Mouse (Mus musculus): Measurements from ENCODE around the gene Tspo2. TPM values are rescaled to one million over a fixed set of nuclear protein-coding genes. Genes with fewer than 3 reads are reported as not detected.
"Not testable (repeated sequence)": the region's sequence is repeated elsewhere in the genome, so short reads cannot be mapped to it uniquely, and the experiment has no call there.

The Tspo2 gene
- polyA plus RNA-seq (2016; fragmentation: Nextera tagmentation; extraction: Ambion mirVana) = 1.9 and 2.5 TPM in 2 replicates

- Histone ChIP-seq H3K4me3 (no peak within 1 kb of the TSS), H3K4me1 (peaks cover 4% of the 10 kb centered on the region; the same call in 1 of the 2 replicates), H3K9me3 (replicated peaks) (no peaks in the 10 kb centered on the region), H3K27ac (no peak within 1 kb of the TSS), H3K36me3 (no peaks in the 10 kb centered on the region), H3K4me2 (replicated peaks) (no peak within 1 kb of the TSS), H3K27me3 (no peaks in the 10 kb centered on the region), H3K9ac (no peak within 1 kb of the TSS)
- WGBS = 71% methylated on average over 7 of the region's 7 CpGs
- ATAC-seq (ENCODE audit: low FRiP score) = 0 out of 2 replicates have a peak, but pooled peaks have one; percentile 38
Observed at GRCm38 (mm10) chr17:48451353-48451675, at the start of gene Tspo2. Gene Tspo2, minus strand, starts transcription at chr17:48451522.

- no peak overlapping the region for H3K27ac ChIP-seq
- WGBS = 82% methylated on average over 7 of the region's 7 CpGs
- no peak for ATAC-seq (ENCODE audit: low FRiP score)
- H3K4me1 ChIP-seq = peaks cover 12% of the 10 kb centered on the region
- no peaks in the 10 kb centered on the region for H3K27me3 ChIP-seq
- no peak overlapping the region for H3K4me2 ChIP-seq (replicated peaks)
- no peaks in the 10 kb centered on the region for H3K36me3 ChIP-seq
- no peak overlapping the region for H3K9ac ChIP-seq
- H3K4me3 ChIP-seq = no peak overlapping the region
- no peaks in the 10 kb centered on the region for H3K9me3 ChIP-seq (replicated peaks)
Observed at GRCm38 (mm10) chr17:48500846-48501445, 49.6 kb upstream of the Tspo2 start.

GRCm38 (mm10) chr17:48497986-48498385, 46.7 kb upstream of the Tspo2 start:
- Histone ChIP-seq H3K9ac (no peak overlapping the region), H3K27ac (no peak overlapping the region), H3K27me3 (no peaks in the 10 kb centered on the region), H3K4me3 (no peak overlapping the region), H3K36me3 (no peaks in the 10 kb centered on the region), H3K4me1 (0 out of 2 replicates have a peak, but pooled peaks cover 4% of the 10 kb centered on the region), H3K9me3 (replicated peaks) (no peaks in the 10 kb centered on the region), H3K4me2 (replicated peaks) (no peak overlapping the region)
- 78% methylated on average over 3 of the region's 3 CpGs for WGBS
- no peak for ATAC-seq (ENCODE audit: low FRiP score)

- no peaks in the 10 kb centered on the region for H3K27me3 ChIP-seq
- H3K27ac ChIP-seq = no peak overlapping the region
- no peaks in the 10 kb centered on the region for H3K9me3 ChIP-seq (replicated peaks)
- H3K4me2 ChIP-seq (replicated peaks) = no peak overlapping the region
- no peak overlapping the region for H3K4me3 ChIP-seq
- H3K36me3 ChIP-seq = no peaks in the 10 kb centered on the region
- ATAC-seq (ENCODE audit: low FRiP score) = peak; percentile 67; the same call in 1 of the 2 replicates
- H3K9ac ChIP-seq = no peak overlapping the region
- 0 out of 2 replicates have a peak, but pooled peaks cover 4% of the 10 kb centered on the region for H3K4me1 ChIP-seq
- 69% methylated on average over 8 of the region's 8 CpGs for WGBS
Observed at GRCm38 (mm10) chr17:48493986-48494385, 42.7 kb upstream of the Tspo2 start.

GRCm38 (mm10) chr17:48493582-48493981, 42.3 kb upstream of the Tspo2 start:
- Histone ChIP-seq H3K27me3 (no peaks in the 10 kb centered on the region), H3K9ac (no peak overlapping the region), H3K4me1 (0 out of 2 replicates have a peak, but pooled peaks cover 4% of the 10 kb centered on the region), H3K9me3 (replicated peaks) (no peaks in the 10 kb centered on the region), H3K4me2 (replicated peaks) (no peak overlapping the region), H3K4me3 (no peak overlapping the region), H3K36me3 (no peaks in the 10 kb centered on the region), H3K27ac (no peak overlapping the region)
- 60% methylated on average over 5 of the region's 7 CpGs for WGBS
- peak; percentile 72; the same call in 1 of the 2 replicates for ATAC-seq (ENCODE audit: low FRiP score)

GRCm38 (mm10) chr17:48492621-48493020, 41.3 kb upstream of the Tspo2 start:
- no peak for ATAC-seq (ENCODE audit: low FRiP score)
- 90% methylated on average over 8 of the region's 8 CpGs for WGBS
- Histone ChIP-seq H3K27me3 (no peaks in the 10 kb centered on the region), H3K27ac (no peak overlapping the region), H3K9ac (no peak overlapping the region), H3K36me3 (no peaks in the 10 kb centered on the region), H3K4me2 (replicated peaks) (no peak overlapping the region), H3K4me3 (no peak overlapping the region), H3K4me1 (0 out of 2 replicates have a peak, but pooled peaks cover 4% of the 10 kb centered on the region), H3K9me3 (replicated peaks) (no peaks in the 10 kb centered on the region)

GRCm38 (mm10) chr17:48489466-48489865, 38.1 kb upstream of the Tspo2 start:
- no peaks in the 10 kb centered on the region for H3K27me3 ChIP-seq
- no peak overlapping the region for H3K9ac ChIP-seq
- WGBS = 98% methylated on average over 3 of the region's 3 CpGs
- ATAC-seq (ENCODE audit: low FRiP score) = no peak
- H3K4me3 ChIP-seq = no peak overlapping the region
- H3K27ac ChIP-seq = no peak overlapping the region
- H3K4me2 ChIP-seq (replicated peaks) = no peak overlapping the region
- H3K4me1 ChIP-seq = 0 out of 2 replicates have a peak, but pooled peaks cover 4% of the 10 kb centered on the region
- H3K9me3 ChIP-seq (replicated peaks) = no peaks in the 10 kb centered on the region
- no peaks in the 10 kb centered on the region for H3K36me3 ChIP-seq

- WGBS = 93% methylated on average over 5 of the region's 5 CpGs
- Histone ChIP-seq H3K4me2 (replicated peaks) (no peak overlapping the region), H3K4me1 (no peaks in the 10 kb centered on the region), H3K9ac (no peak overlapping the region), H3K9me3 (replicated peaks) (no peaks in the 10 kb centered on the region), H3K27me3 (no peaks in the 10 kb centered on the region), H3K36me3 (no peaks in the 10 kb centered on the region), H3K4me3 (no peak overlapping the region), H3K27ac (no peak overlapping the region)
- ATAC-seq (ENCODE audit: low FRiP score) = no peak
Observed at GRCm38 (mm10) chr17:48484191-48484590, 32.9 kb upstream of the Tspo2 start.

GRCm38 (mm10) chr17:48483764-48484163, 32.4 kb upstream of the Tspo2 start:
- Histone ChIP-seq H3K27ac (no peak overlapping the region), H3K4me2 (replicated peaks) (no peak overlapping the region), H3K27me3 (no peaks in the 10 kb centered on the region), H3K4me1 (no peaks in the 10 kb centered on the region), H3K9me3 (replicated peaks) (no peaks in the 10 kb centered on the region), H3K4me3 (no peak overlapping the region), H3K36me3 (no peaks in the 10 kb centered on the region), H3K9ac (no peak overlapping the region)
- no peak for ATAC-seq (ENCODE audit: low FRiP score)
- WGBS = 85% methylated on average over 5 of the region's 5 CpGs

GRCm38 (mm10) chr17:48479952-48480351, 28.6 kb upstream of the Tspo2 start:
- WGBS = 85% methylated on average over 10 of the region's 10 CpGs
- Histone ChIP-seq H3K9ac (no peak overlapping the region), H3K36me3 (no peaks in the 10 kb centered on the region), H3K27ac (no peak overlapping the region), H3K27me3 (no peaks in the 10 kb centered on the region), H3K4me2 (replicated peaks) (no peak overlapping the region), H3K9me3 (replicated peaks) (no peaks in the 10 kb centered on the region), H3K4me3 (no peak overlapping the region), H3K4me1 (no peaks in the 10 kb centered on the region)
- no peak for ATAC-seq (ENCODE audit: low FRiP score)

- no peaks in the 10 kb centered on the region for H3K4me1 ChIP-seq
- no peak overlapping the region for H3K27ac ChIP-seq
- no peaks in the 10 kb centered on the region for H3K27me3 ChIP-seq
- no peak for ATAC-seq (ENCODE audit: low FRiP score)
- WGBS = 82% methylated on average over 8 of the region's 8 CpGs
- H3K9me3 ChIP-seq (replicated peaks) = no peaks in the 10 kb centered on the region
- no peaks in the 10 kb centered on the region for H3K36me3 ChIP-seq
- H3K4me2 ChIP-seq (replicated peaks) = no peak overlapping the region
- no peak overlapping the region for H3K4me3 ChIP-seq
- no peak overlapping the region for H3K9ac ChIP-seq
Observed at GRCm38 (mm10) chr17:48475444-48475843, 24.1 kb upstream of the Tspo2 start.

- H3K36me3 ChIP-seq; H3K4me1 ChIP-seq; H3K4me2 ChIP-seq (replicated peaks); H3K9me3 ChIP-seq (replicated peaks); H3K4me3 ChIP-seq; H3K9ac ChIP-seq; H3K27me3 ChIP-seq; ATAC-seq (ENCODE audit: low FRiP score); H3K27ac ChIP-seq: not testable (repeated sequence)
- 86% methylated on average over 6 of the region's 6 CpGs for WGBS
Observed at GRCm38 (mm10) chr17:48474282-48474681, 23.0 kb upstream of the Tspo2 start.

Data from hindbrain, embryonic 12.5 days (tissue).